Mouse (Mus musculus) thymus, postnatal 36 days (tissue): ENCODE data around the gene Gm49425.
A peak's percentile ranks its signal among the peaks of the same experiment; 100 is the strongest.

ENCODE experiments used
- DNase-seq, 2 experiments: peaks; one replicate each; pipeline ENCODE4 v3.0.0; 2022; ENCODE audit warnings: mixed read lengths in 2 of 2

Gm49425 gene

GRCm38 (mm10) chr15:101485911-101486635, 31.0 kb downstream of the Gm49425 start:
- peak; percentile 59 to 60 for DNase-seq

DNA sequence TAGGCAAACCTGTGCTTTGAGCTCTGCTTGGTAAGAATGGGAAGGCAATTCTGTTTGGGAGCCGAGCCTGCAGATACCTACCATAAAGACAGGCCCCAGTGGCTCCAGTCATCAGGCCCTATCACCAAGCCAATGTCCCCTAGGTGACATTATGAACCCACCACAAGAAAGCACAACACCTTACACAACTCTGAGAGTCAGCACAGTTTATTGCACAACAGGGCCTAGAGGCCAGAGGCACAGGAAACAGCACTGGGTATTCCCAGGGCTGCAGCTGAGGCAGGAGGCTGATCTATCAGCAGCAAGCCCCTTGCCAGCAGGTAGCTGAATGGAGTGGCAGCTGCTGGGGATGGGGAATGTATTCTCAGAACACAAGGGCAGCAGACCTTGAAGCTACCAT, 32.1 kb downstream of the Gm49425 start:
- no peak for DNase-seq

- no peak for DNase-seq
Observed at GRCm38 (mm10) chr15:101483646-101484045, 33.4 kb downstream of the Gm49425 start.

DNA sequence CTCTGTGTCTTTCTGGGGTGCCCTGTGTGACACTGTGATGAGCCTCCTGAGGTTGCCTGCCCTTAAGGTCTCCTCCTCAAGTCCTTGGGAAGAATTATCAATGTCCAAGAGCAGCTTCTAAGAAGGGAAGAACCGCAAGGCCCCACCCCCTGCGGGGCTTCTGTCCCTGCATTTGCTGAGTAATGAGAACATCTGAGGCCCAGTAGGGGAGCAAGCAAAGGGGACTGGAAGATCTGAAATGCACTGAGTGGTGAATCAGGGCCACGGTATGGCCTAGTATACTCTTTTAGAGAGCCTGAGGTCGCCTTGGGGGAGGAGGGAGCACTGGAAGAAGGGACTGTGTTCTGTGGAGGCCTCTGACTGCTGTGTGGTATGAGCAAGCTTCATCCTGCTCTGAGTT, 35.0 kb downstream of the Gm49425 start:
- DNase-seq: no peak

DNA sequence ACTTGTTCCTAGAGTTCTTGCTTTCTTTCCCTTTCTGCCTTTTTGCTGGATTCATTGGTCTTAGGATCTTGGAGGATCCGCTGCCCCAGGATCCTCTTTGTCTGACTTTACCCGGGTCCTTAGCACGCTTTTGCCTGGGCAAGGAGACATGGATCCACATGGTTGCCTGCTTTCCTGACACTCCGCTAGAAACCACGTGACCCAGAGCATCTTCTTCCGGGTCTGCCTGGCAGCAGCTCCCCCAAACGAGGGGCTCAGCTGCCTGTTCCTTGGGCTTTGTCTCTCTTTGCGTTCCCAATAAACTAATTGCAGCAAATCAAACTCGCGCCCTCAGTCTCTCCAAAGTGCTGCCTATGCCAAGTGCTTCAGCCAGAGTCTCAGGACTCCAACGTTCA, 37.4 kb downstream of the Gm49425 start:
- DNase-seq: peak in 1 of 2 experiments; percentile 16

DNA sequence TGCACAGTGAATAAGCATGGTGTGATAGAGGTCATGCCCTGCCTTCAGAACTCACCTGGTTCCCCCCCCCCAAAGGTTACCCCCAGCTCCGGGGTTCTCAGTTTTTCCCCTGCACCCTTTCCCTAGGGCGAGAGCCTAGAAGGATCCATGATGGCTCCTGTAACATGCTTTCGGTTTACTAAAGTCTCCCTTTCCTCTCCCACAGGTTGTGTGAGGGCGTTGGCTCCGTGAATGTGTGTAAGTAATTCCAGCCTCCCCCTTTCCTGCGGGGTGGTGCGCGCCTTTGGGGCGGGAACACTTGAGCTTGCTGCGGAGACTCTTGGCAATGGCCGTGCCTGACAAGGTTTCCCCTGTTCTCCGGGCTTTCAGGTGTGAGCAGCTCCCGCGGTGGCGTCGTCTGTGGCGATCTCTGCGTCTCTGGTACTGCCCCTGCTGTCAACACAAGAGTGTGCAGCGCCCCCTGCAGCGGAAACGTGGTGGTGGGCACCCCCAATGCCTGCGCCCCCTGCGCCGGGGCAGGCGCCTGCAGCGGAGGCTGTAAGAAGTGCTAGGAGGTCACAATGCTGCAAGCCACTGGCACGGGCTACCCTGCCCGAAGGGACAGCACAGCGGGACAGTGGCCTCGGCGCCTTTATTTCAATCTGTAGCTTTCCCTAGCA, 37.9 kb downstream of the Gm49425 start:
- DNase-seq: peak; percentile 76 to 81

DNA sequence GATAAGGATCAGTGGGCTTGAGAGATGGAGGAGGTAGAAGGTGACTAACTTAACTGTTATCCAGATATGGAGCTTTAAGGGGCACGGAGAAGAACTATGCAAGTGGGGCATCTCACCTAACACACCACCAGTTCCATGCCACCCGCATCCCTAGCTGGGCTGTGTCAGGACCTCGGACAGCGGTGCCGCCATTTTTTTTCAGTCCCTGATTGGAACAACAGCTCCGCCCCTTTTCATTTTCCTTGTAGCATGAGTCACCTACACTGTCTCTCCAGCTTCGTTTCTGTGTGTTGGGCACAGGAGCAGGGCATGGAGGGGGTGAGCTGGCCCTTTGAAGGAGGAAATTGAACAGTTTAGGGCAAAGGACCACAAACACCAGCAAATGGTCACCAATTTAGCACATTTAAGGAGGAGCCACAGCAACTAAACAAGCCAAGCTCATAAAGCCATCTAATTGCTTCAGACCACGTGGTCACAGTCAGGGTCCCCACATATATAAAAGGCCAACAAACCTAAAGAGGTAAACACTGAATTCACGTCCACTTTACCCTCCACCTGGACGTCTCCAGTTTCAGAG, 44.0 kb downstream of the Gm49425 start, which contains the start of gene Krt86:
Gene Krt86, plus strand, starts transcription at position 527 of the 577 bp plus-strand sequence.
- no peak for DNase-seq

- no peak for DNase-seq
Observed at GRCm38 (mm10) chr15:101469093-101469492, 48.0 kb downstream of the Gm49425 start.
